Mouse (Mus musculus) ES-E14 (cell line): ENCODE measurements around the gene Drp2.

ENCODE experiments used
- CHD2 ChIP-seq: IDR thresholded peaks from 2 replicates; pipeline ENCODE4 v1.6.1; 2014; ENCODE audit warnings: mild to moderate bottlenecking, low read depth, low read length, inconsistent platforms
- HCFC1 ChIP-seq: IDR thresholded peaks from 2 replicates; pipeline ENCODE4 v1.6.1; 2012; ENCODE audit warnings: low read length, inconsistent platforms, borderline replicate concordance; ENCODE audit not compliant: insufficient read depth
- MAFK ChIP-seq: IDR thresholded peaks from 2 replicates; pipeline ENCODE4 v1.6.1; 2014; ENCODE audit warnings: mild to moderate bottlenecking, low read depth, low read length, inconsistent platforms; ENCODE audit not compliant: insufficient read depth
- ZC3H11A ChIP-seq: IDR thresholded peaks from 2 replicates; pipeline ENCODE4 v1.6.1; 2012; ENCODE audit warnings: low read depth, mild to moderate bottlenecking, inconsistent platforms, low read length, borderline replicate concordance
- ZNF384 ChIP-seq: IDR thresholded peaks from 2 replicates; pipeline ENCODE4 v1.6.1; 2012; ENCODE audit warnings: low read depth, low read length, inconsistent platforms

GRCm38 (mm10) chrX:134476290-134476689, 71.9 kb downstream of the Drp2 start, which contains the start of gene Taf7l:
- TF ChIP-seq ZC3H11A (no peak), HCFC1 (no peak), ZNF384 (no peak), CHD2 (no peak), MAFK (no peak)
